Mouse (Mus musculus) erythroblast, adult 5-6 weeks (primary cell): ENCODE data around the gene Alg14. TPM values are rescaled to one million over a fixed set of nuclear protein-coding genes. Genes with fewer than 3 reads are reported as not detected.

ENCODE experiments used
- ATAC-seq: replicated peaks from 2 replicates; pipeline ENCODE4 v1.8.0; 2016; ENCODE audit warnings: moderate number of reproducible peaks, mild to moderate bottlenecking, moderate TSS enrichment, inconsistent platforms; ENCODE audit not compliant: poor library complexity, low FRiP score, severe bottlenecking
- total RNA-seq, 2 experiments: library from RNA; stranded (forward) in 1 of 2; stranded (reverse) in 1 of 2; fragments of 150-400 nt in 1 of 2; fragments of 200-764, 138-1000 nt in 1 of 2; gene quantifications; 2 replicates each; pipeline versions ENCODE4 v1.2.3 to v1.2.4; 2015 to 2017; ENCODE audit warnings: low replicate concordance in 2 of 2

Gene Alg14
- total RNA-seq (2015; ENCODE audit: low replicate concordance): 0.84 and 3.1 TPM in 2 replicates
- 1.8 and 3.1 TPM in 2 replicates for total RNA-seq (2017; ENCODE audit: low replicate concordance)

DNA sequence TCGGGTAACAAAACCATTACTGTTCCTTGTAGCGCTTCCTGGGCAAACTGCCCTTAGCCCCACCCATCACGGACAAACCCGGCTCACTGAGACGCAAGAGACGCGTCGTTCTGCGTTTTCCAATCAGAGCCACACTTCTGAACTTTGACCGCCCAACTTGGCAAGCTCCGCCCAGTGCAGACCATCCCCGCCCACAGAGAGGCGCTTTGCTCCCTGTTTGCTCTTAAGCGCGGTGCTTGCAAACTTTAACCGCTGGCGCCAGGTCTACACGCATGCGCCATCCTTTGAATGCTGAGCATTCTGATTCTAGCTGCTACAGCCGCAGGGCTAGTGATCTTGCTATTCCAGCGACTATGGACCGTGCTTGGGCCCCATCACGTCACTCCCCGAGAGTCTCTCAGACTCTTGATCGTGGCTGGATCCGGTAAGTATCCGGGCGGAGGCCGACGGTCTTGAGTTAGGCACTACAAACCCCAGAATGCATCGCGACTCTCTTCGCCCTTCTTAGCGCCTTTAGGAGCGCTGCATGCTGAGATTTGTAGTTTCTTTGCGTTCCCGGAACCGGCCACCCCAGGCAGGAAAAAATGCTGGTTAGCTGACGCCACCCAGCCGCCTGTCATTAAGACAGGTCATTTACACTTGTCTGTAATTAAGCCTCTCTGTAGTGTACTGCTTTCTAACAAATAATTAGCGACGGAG, at the start of gene Alg14:
Gene Alg14, plus strand, starts transcription at position 214 of the 699 bp plus-strand sequence.
- peak; percentile 95 for ATAC-seq

- ATAC-seq: no peak
Measured at GRCm38 (mm10) chr3:121242111-121242936, 49.2 kb upstream of the Alg14 start.

DNA sequence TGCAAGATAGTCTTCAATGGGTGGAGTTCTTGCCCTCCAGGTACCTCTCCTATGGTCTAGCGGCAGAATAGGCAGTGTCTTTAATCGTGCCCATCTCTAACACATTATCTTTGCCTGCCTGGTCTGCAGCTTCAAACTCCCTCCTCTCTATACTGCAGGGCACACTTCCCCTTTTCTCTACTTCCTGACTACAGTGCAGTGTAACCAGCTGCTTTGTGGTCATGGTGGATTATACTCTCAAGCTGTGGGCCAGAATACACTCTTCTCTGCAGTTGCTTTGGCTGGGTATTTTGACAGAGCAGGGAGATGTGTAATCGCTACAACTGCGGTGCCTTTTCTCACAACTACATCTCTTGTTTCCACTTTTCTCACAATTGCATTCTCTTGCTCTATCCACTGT, 48.6 kb upstream of the Alg14 start:
- ATAC-seq: no peak

DNA sequence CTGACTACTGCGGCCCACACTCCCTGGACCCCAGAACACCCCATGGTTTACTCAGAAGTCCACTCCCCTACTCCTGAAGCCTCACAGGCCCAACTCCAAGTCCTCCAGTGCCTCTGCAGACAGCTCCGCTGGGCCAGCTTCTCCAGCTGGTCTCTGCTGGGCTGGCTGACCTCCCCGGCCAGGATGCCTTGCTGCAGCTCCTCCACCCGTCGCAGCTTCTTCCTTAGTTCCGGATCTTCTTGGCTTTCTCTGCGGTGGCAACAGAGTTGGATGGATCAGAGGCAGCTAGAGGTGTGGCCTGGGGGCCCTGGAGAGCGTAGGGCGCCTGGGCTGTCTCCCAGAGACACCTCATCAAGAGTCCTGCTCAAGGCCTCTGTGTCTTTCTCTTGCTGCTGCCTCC, 41.5 kb upstream of the Alg14 start:
- peak; percentile 51; the same call in 1 of the 2 replicates for ATAC-seq

GRCm38 (mm10) chr3:121250576-121251433, 40.8 kb upstream of the Alg14 start:
- ATAC-seq: no peak

DNA sequence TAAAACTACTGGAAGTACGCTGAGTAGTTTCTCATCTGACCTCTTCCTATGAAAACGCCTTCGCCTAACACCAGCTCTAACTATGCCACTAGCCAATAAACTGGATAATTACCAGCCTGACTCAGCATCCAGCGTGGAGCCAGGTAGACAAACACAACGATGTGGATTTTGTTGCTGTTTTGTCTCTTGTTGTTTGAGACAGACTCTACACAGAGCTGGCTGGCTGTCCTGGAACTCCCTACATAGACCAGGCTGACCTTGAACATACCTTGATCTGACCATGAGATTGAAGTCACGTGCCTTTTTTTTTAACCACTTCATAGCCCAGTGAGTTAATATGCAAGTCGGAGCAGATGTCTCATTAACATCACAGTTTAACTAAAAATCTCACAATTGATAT, 36.1 kb upstream of the Alg14 start:
- ATAC-seq: no peak

DNA sequence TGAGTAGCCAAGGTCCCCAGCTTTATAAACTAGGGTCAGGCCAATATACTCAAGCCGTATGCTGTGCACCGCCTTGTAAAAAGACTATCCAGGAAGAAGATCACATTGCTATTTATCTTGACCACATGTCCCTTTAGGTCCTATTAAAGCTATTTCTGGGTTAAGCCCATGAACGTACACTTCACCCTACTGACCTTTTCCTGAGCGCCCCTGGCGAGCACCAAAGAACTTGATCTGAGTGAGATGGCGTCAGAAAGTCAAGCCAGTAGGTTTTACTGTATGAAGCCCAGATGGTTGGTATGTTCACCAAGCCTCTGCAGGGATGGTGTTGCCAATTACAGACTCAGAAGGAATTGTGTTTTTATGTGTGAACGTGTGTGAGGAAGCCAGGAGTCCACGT, 35.4 kb upstream of the Alg14 start:
- no peak for ATAC-seq

DNA sequence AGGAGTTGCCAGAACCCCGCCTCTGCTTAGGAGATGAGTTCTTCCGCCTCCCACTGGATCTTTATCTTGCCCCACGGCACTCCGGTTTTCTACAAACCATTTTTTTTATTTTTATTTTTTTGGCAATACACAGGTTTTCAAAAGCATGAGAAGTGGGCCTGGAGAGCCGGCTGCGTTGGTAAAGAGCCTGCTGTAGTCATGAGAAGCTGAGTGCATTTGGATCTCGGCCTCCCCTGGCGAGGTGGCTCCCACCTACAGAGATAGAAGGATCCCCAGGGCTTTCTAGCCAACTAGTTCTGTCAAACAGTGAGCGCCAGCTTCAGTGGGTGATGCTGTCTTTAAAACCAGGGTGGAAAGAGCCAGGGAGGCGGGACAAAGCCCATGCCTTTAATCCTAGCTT, 34.2 kb upstream of the Alg14 start:
- ATAC-seq: no peak

GRCm38 (mm10) chr3:121258521-121259478, 32.8 kb upstream of the Alg14 start:
- ATAC-seq: no peak

GRCm38 (mm10) chr3:121260041-121260440, 31.5 kb upstream of the Alg14 start:
- no peak for ATAC-seq

DNA sequence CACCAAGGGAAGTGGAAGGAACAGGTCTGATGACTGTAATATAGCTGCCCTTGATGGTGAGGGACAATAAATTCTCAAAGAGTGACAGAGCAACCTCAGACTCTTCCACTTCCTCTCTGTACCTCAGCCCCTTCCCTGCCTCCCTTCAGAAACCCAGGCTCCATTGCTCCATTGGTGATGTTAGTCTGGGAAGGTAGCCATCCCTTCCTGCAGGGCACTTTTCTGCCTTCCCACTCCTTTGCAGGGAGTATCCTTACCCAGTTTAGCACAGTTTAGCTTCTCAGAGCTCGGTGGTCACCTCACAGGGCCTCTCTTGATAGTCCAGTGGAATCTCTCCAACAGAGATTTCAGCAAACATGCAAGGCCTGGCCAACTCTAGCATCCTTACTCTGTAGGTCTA, 30.7 kb upstream of the Alg14 start:
- ATAC-seq: 0 out of 2 replicates have a peak, but pooled peaks have one; percentile 2

DNA sequence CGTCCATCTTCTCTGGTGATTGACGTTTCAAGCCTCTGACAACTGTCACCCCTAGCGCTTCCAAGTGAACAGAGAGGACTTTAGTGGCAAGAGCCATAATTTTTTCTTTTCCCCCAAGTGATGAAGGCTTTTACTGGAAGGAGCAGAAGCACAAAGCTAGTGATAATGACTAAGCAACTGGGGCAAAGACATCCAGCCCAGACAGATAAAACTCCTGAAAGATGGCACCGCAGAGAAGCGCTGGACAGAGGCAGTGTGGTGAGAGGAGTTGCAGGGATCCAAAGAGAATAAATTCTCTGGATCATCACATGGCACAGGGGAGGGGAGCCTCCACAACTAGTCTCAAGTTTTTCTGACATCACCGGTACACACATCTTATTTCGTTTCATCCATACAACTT, 30.3 kb upstream of the Alg14 start:
- ATAC-seq: peak; percentile 62

DNA sequence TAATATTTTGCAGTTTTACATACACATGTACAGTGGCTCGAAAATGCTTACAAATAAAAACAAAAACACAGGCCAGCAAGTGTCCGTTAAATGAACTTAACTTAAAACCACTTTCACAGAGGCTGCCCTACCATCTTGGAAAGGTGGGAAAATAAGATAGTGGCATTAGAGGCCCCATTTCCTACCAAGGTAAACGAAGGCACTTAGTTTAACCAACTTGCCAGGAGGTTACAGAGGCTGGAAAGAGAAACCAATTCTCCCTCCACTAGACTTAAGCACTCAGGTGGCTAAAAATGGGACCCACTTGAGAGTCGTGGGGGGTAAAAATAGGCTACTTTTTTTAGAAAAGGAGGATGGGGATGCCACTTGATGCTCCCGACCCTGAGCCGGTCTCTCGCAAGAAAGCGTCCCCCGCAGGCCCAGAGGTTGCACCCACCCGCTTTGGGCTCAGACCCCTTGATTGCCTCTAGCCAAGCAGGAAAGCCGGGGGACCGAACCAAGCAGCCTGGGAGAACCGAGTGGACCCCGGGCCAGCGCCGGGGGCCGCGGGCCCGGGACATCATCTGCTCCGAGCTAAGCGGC, 29.5 kb upstream of the Alg14 start:
- 0 out of 2 replicates have a peak, but pooled peaks have one; percentile 12 for ATAC-seq

DNA sequence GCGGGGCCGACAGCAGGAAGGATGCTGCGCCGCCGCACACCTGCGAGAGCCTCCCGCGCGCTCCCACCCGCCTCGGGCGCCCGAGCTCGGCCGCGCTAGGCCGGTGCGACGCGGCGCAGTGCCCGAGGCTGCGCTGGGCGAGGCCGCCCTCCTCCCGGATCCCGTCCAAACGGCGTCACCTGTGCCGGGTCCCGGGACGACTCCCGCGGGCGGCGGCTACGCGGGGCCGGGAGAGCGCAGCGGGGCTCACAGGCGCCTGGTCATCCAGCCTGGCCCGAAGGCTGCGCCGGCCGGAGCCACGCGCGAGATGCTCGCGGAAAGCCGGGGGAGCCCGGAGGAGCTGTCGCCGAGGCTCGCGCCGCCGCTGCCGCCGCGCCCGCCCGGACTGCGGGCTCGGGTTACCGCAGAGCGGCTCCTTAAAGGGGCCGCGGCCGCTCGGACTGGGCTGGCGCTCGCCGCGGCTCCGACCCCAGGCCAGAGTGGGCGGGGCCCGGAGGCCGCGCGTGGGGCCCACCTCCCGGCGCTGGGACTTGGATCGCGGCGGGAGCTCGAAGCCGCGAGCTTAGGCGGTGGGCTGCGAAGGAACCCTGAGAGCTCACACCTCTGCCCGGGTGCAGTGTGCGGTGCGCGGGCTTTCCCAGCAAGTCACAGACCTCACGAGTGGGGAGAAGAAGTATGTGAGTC, 28.9 kb upstream of the Alg14 start:
- ATAC-seq: peak; percentile 29

- ATAC-seq: peak; percentile 68
Measured at GRCm38 (mm10) chr3:121263205-121263548, 28.4 kb upstream of the Alg14 start.

- ATAC-seq: peak; percentile 11; the same call in 1 of the 2 replicates
Measured at GRCm38 (mm10) chr3:121264242-121264641, 27.3 kb upstream of the Alg14 start.

DNA sequence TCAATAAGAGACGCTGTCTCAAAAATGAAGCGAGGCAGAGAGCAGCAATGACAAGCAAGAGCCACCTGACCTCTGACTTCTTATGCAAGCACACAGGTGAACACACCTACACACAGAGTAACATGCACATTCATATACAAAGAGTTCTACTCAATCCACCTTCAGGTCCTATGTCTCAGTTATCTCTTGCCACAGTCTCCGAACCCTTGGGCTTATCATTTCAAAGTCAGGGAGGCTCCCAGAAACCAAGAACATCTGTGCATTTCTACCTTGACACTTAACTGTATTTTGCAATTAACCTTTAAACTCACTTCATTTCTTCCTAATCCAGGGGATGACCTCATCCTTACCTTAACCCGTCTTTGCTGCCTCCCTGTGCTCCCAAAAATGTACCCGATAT, 24.3 kb upstream of the Alg14 start:
- ATAC-seq: peak; percentile 45

DNA sequence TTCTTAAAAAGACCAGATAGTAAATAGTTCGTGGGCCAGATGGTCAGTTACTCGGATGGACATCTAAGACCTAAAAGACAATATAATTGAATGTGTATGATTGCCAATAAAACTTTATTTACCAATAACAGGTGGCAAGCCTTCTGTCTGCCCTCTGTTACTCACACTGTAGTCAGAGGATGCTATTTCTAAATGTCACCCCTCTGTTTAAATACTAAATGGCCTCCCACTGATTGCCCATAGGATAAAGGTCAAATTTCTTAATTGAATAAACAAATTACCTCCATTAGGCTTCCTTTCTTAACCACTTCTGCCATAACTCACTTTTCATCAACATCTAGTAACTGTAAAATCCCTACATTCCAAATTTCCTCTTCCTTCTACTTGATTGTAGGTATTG, 19.0 kb upstream of the Alg14 start:
- ATAC-seq: no peak
